Mouse (Mus musculus) regulatory T cell (primary cell): ENCODE results near the gene Ssc5d.

Experiments
- in situ Hi-C: fragments of 300-600 bp; cut with MboI, MseI; formaldehyde crosslinking; loops from one replicate; pipeline ENCODE4 v1.15.1; 2025; ENCODE audit warnings: high pct_unique_total_duplicates

Gene Ssc5d

DNA sequence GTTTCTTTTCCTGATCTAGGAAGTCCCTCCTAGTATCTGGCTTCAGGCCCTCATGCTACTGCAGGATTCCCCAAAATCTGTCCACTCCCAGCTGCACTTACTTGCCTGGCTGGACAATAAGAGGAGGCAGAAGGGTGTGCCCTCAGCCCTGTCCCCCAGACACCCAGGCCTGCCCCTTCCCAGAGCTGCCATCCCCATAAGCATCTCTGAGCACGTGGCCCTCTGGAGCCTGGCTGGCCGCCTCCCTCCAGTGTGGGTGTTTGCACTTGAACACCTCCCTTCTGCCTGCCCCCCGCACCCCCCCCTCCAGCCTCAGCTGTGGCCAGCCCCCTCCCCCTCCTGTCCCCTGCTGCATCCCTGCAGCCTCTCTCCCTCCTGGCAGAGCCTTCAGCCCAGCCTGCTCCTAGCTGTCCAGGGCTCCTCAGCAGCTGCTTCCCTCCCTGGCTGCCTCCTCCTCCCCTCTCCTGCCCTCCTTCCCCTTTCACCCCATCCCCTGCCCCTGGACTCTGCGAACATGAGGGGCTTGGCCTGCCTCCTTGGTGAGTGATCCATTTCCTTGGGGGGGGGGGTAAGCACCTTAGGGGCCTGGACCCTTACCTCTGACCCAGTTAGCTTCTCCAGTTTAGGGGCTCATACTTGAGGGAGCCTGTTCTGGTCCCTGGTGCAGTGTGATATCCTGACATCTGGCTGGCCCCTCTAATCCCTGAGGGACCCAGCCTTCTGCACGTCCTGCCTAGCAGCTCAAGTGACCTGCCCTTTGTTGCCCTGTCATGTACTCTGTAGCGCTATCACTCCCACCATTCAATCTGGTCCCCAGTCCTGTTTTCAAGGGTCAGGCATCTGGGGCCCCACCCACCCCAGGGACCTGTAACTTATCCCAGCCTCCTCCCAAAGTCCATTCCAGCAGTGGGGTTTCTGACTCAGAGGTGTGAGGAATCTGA lies at the start of gene Ssc5d:
Gene Ssc5d, plus strand, starts transcription at position 345 of the 941 bp plus-strand sequence.
- in situ Hi-C loops, result loop anchor here (5.0 kb wide), 1 partner anchor 48 kb away; the partner anchor contains the start of gene Isoc2a

DNA sequence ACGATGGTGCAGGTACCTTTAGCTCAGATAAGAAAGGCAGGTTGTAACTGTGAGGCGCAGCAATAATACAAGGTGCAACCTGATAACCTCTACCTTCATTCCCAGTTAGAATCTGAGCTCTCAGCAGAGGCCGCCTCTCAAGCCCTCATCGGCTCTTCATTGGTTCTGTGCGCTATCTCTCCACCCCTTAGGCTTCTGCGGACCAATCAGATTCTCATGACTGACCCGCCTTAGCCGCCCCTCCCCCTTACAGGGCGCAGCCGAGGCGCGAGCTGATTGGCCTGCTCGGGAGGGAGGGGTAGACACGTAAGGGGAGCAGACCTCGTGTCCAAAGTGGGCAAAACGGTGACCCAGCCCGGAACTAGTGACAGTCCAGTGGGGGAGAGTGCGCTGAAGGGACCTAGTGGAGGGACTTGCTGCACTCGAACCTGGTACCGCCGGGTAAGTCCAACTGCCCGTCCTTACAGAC lies 48.8 kb upstream of the Ssc5d start, which contains the start of gene Isoc2a:
Gene Isoc2a, plus strand, starts transcription at position 401 of the 469 bp plus-strand sequence.
- in situ Hi-C loops, result loop anchor here (5.0 kb wide), 1 partner anchor 51 kb away; the partner anchor contains the start of gene Ssc5d

DNA sequence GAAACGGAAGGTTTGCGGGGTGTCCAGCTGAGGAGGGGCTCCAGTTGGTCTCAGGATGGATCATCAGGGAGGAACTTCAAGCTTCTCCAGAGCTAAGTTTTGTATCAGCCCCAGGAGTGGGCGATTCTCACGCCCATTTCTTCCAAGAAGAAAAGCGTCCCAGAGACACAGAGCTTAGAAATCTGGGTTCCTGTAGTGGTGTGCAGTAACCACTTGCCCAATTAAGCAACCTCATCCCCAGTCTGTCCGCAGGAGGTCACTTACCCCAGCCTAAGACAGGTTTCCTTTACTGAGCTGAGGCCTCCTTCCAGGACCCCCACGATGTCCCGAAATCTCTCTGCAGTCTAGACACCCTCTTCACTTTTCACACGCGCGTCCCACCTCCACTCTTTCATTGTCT lies 48.4 kb upstream of the Ssc5d start:
- in situ Hi-C loops, result loop anchor here (5.0 kb wide), 1 partner anchor 50 kb away; the partner anchor contains the start of gene Ssc5d

DNA sequence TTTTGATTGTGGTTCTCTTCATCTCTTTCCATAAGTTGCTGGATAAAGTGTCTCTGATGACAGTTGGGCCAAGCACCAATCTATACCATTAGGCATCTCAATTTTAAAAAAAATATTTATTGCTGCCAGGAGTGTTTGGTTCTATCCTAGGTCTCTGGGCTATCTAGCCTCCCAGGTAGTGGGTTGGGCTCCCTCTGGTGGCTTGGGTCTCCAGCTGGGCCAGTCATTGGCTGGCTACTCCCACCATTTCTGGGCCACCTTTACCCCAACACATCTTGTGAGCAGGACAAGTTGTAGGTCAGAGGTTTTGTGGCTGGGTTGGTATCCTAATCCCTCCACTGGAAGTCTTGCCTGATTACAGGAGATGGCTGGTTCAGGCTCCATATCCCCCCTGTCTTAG lies 47.4 kb upstream of the Ssc5d start:
- in situ Hi-C loops, result loop anchor here (5.0 kb wide), 1 partner anchor 49 kb away; the partner anchor contains the start of gene Ssc5d

DNA sequence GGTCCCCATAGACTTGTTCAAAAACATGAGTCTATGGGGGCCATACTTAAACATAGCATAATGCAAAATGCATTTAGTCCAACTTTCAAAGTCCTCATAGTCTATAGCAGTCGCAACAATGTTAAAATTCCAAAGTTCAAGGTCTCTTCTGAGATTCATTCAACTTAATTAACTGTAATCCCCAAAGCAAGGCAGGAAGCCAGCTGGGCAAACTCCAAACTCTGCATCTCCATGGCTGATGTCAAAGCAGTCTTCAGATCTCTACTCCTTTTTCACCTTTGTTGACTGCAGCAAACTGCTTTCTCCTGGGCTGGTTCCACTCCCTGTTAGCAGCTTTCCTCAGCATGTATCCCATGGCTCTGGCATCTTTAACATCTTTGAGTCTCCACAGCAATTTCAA lies 46.5 kb upstream of the Ssc5d start:
- in situ Hi-C loops, result loop anchor here (5.0 kb wide), 1 partner anchor 48 kb away; the partner anchor contains the start of gene Ssc5d

DNA sequence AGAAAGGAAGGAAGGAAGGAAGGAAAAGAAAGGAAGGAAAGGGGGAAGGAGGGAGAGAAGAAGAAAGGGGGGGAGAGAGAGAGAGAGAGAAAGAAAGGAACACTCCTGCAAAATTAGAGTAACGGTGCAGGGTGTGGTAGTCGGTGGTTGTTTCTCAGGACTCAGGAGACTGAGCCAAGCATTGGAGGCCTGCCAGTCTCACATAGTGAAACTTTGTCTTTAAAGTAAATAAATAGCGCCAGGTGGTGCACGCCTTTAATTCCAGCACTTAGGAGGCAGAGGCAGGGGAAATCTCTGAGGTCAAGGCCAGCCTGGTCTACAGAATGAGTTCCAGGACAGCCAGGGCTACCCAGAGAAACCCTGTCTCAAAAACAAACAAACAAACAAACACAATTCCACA lies 38.9 kb upstream of the Ssc5d start:
- in situ Hi-C loops, result no loop called here

DNA sequence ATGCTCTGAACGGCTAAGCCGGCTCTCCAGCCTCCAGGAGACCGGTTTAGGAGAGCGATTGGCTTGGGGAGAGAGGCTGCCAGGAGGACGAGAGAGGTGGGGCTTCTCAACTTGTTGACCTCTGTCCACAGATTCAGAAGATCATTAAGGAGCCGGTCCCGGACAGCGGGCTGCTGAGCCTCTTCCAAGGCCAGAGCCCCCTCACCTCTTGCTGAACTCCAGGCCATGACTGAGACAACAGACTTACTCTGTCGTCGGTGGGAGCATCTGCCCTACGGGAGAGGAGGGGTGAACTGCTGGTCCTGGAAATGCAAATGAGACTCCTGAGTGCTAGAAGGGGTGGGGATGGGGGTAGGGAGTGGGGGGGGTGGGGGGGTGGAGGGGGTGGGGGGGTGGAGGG lies 30.4 kb upstream of the Ssc5d start:
- in situ Hi-C loops, result no loop called here

DNA sequence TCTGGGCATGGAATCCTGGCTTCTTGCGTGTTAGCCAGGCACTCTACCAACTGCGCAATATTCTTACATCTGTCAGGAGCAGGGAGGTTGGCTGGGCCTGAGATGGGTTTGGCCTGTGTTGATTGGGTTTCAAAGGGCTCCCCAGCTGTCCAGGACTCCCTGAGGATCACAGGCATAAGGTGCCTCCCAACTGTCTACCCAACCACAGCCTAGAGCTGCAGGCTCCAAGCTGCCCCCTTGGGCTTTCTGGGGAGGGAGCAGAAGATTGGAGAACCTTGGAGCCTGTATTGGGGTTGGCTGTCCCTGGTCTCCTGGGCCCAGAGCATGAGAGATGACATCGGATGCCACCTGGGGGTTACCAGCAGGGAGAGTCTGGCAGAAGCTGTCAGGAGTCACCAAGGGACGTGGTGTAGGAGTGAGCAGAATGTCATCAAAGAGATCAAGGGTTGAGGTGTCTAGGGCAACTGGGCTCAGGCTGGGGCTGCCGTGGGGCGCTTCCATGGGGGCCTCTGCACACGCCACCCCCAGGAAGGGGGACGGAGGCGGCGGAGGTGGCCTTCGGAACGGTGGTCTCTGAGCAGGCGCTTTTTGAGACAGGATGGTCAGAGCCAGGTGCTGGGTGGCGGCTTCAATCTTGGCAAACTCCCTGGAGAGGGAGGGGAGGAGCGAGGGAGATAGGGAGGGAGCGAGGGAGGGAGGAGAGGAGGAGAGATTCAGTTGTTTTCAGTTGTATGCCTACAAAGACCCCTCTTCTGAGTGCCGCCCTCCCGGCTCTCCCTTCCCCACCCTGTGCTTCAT lies 26.5 kb upstream of the Ssc5d start:
- in situ Hi-C loops, result no loop called here

DNA sequence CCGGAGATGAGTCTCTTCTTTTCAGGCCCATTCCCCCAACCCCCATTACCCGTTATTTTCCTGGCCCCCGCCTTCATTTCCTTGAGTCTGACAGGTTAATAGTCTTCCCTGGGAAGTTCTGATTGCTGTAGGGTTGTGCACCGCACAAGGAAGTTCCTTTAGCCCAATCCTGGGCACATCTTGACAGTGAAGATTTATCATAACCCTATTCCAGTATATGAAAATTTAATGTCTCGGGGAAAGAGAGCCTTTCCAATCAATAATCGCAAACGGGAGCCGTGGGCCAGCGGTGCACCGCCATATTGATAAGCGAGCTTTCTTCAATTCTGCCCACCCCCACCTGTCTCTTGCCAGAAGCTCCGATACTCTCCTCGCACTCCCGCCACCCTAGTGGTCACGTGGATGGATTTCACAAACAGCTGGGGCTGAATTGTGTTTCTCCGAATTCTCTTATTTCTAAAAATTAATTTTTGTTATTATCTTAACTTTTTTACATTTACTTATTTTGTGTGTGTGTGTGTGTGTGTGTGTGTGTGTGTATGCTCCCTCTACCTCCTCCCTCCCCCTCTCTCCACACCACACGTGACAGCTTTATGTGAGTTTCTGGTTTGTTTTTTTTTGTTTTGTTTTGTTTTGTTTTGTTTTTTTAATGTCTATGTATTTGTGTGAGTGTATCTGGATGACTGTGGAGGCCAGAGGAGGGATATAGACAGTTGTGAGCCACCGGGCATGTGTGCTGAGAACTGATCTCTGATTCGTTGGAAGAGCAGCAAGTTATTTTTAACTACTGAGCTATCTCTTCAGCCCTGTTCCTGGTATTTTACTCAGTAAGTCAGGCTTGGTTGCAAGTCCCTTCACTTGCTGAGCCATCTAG lies 25.7 kb upstream of the Ssc5d start:
- in situ Hi-C loops, result no loop called here

DNA sequence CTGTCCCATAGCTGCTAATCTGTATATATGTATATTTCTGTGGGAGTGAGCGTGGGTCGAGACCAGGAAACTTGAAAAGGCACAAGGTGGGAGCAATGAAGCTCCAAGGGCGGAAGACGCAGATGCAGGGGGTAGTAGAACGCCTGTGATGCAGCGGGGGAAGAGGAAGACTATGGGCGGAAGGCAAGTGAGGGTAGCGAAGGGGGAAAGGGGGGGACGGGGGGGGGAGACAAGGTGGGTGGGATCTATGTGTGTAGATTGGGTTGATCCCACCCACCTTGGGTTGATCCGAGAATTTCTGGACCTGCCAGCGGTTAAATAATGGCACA lies 25.1 kb upstream of the Ssc5d start:
- in situ Hi-C loops, result no loop called here

DNA sequence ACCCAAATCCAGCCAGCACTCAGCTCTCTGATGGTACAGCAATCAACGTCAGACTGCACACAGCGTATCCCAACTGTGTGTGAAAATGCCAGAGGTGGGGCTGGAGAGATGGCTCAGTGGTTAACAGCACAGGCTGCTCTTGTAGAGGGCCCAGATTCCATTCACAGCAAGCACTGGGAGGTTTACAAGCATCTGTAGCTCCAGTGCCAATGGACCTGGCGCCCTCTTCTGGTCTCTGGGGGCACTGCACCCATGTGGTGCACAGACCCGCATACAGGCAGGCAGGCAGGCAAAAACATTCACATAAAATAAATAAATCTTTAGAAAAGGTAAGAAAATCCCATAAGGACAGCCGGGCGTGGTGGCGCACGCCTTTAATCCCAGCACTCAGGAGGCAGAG lies 24.4 kb upstream of the Ssc5d start:
- in situ Hi-C loops, result no loop called here

DNA sequence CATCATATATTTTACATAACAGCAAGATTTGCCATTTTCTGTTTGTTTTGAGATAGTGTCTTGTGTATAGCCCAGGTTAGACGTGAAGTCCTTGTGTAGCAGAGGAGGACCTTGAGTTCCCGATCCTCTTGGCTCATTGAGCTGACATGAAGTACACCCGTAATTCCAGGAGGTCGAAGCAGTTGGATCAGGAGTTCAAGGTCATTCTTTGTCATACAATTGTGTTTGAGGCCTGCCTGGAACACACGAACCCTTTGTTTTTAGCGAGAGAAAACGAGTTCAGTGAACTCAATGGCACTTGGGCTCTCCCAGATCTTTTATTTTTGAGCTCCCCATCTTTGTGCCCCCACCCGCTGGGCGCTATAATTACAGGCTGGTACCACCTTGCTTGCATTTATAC lies 23.2 kb upstream of the Ssc5d start:
- in situ Hi-C loops, result no loop called here

DNA sequence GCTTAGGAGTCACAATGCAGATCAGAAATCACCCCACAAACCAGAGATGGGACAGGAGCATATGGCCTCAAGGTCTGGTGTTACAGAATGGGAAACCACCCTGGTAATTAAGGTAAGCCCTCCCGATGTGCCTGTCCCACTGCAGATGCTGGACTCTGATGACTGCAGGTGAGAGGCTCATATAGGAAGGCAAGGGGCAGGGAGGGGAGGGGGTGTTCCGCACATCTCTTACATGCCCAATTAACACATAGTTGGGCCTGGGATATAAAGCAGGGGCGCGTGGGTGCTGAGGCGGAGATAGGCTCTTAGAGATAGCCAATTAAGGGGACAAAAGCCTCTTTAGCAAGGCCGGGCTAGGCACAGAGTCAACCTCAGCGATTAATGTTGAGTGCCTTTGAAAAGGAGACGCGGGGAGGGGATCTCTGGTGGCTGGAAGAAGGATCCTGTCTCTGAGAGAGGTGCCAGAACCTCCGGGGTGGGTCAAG lies 19.1 kb upstream of the Ssc5d start, which contains the start of gene Gm36210:
Gene Gm36210, minus strand, starts transcription at position 51 of the 485 bp plus-strand sequence.
- in situ Hi-C loops, result loop anchor here (5.0 kb wide), 1 partner anchor 49 kb away; no protein-coding TSS in a partner anchor

DNA sequence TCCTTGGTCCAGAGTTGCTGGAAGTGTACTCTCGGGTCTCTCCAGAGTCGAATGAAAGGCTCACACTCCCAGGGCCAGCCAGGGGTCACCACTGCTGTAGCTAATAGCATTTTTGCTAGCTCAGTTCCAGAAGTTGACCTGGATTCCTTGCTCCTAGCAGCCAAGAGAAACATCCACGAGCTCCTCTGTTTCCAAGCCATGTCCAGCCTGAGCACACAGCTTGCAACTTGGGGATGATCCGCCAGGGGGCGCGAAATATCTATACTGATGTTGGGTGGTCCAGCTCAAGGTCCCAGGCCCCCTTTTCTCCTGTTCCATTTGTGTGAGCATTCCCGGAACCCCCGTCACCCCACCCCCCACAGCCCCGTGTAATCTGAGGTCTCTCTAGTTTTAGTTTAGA lies 14.0 kb upstream of the Ssc5d start:
- in situ Hi-C loops, result no loop called here

DNA sequence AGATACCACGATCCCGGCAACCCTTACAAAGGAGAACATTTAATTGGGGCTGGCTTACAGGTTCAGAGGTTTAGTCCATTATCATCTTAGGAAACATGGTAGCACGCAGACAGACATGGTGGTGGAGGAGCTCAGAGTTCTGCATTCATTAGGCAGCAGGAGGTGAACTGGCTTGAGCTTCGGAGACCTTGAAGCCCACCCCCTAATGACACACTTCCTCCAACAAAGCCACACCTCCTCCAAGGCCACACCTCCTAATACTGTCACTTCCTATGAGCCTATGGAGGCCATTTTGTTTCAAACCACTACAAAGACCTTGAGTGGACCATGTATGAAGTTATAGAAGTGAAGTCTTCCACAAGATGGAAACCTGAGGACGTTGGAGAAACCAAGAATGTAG lies 13.3 kb upstream of the Ssc5d start:
- in situ Hi-C loops, result no loop called here

DNA sequence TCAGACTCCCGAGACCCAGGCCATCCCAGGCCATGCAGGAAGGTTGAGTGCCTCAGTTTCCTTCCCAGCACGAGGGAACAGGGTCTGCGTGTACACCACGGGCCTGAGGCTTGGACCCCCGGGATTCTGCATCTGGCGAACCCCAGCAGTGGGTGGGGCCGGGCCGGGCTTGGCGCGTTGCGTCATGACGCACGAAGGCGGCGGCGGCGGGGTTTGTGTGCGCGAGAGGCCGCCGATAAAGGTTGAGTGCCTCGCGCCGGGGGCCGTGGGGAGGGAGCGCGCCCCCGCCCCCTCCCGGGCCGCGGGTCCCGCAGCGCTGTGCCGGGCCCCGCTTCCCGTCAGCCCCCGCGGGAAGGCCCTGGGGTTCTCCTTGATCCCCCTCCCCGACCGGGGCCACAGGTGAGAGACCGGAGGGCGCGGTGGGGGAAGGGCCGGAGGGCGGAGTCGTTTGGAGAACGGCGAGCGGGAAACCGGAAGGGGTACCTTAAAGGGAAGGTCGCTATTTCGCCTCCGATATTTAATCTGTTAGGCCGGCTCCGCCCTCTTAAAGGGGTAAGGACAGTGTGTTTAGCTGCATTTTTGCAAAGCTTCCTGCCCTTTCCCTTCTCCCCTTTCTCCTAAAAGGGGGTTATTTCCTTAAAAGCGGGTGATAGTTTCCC lies 10.4 kb upstream of the Ssc5d start, which contains the start of gene Zfp628:
Gene Zfp628, plus strand, starts transcription at position 211 of the 659 bp plus-strand sequence.
- in situ Hi-C loops, result no loop called here

DNA sequence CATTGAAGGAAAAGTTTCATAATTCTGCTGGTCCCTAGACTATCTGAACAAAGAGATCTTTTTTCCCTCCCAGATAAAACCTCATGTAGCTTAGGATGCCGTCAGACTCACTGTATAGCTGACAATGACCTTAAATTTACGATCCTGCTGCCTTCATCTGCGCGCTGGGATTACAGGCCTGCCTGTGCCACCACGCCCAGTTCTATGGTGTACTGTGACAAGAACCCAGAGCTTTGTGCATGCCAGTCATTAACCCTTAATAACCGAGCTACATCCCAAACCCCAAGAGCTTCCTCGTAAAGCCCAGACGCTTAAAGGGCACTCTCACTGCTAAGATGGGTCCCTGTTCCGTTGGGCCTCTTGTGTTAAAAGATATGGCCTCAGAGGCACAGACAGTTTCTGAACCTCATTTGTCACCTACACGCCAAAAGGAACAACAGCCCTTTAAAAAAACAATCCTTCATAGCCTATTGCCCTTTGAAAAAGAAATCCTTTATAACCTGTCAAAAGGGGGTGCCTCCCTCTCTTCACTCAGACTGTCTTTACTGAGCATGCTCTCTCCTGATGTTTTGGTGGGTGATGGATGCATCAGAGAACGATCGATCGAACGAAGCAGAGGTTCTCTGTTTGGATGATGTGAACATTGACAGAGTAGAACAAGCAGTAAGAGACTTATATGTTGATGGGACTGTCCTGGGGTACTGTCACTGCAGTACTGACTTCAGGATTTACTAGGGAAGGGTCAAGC lies 9.7 kb upstream of the Ssc5d start:
- in situ Hi-C loops, result no loop called here

DNA sequence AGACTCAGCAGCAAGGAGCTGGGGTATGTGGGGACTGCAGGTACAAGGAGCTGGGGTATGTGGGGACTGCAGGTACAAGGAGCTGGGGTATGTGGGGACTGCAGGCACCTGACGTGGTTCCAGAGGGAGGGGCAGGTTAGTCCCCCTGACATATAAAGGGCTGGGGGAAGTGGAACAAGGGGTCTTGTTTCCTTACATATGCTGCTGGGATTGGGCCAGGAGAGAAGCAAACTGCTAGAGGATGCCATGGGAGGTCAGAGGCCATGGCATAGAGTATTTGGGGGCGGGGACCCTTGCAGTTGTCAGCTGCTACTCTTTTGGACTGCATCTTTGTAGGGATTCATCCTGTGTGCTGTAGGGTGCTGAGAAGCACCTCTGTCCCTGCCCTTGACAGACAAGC lies 8.1 kb upstream of the Ssc5d start:
- in situ Hi-C loops, result no loop called here

DNA sequence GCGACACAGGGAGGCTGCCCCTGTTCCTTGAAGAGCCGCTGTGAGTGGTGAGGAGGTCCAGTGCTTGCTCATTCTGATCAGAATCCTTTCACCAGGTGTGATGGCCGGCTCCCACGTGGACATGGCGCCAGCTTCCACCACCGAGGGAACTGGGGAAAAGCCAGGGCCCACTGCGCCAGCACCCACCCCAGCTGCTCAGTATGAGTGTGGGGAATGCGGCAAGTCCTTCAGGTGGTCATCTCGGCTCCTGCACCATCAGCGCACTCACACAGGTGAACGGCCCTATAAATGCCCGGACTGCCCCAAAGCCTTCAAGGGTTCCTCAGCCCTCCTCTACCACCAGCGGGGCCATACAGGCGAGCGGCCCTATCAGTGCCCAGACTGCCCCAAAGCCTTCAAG lies 6.9 kb upstream of the Ssc5d start:
- in situ Hi-C loops, result no loop called here

DNA sequence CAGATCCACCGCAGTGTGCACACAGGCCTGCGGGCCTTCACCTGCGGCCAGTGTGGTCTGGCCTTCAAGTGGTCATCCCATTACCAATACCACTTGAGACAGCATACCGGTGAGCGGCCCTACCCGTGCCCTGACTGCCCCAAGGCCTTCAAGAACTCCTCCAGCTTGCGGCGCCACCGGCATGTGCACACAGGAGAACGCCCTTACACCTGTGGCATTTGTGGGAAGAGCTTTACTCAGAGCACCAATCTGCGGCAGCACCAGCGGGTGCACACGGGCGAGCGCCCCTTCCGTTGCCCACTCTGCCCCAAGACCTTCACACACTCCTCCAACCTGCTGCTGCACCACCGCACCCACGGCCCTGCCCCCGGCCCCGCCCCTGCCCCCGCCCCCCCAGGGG lies 6.5 kb upstream of the Ssc5d start:
- in situ Hi-C loops, result no loop called here
